Mouse (Mus musculus) adrenal gland, adult 18-20 months (tissue): ENCODE results near the gene Fat3. TPM values are rescaled to one million over a fixed set of nuclear protein-coding genes. Genes with fewer than 3 reads are reported as not detected.

Experiments
- DNase-seq, 2 experiments: peaks; one replicate each; pipeline ENCODE4 v3.0.0; 2021 to 2022; ENCODE audit warnings: low spot score in 2 of 2
- total RNA-seq, 2 experiments: library from RNA; stranded (reverse); gene quantifications; 1 replicate in 1 of 2; 2 replicates in 1 of 2; pipeline ENCODE4 v1.2.3; 2021

Fat3 gene
- total RNA-seq, 2 experiments from 2014 or later, result 1.9 to 2.1 TPM

GRCm38 (mm10) chr9:16310855-16311848 is 189.9 kb downstream of the Fat3 start:
- no peak for DNase-seq

GRCm38 (mm10) chr9:16310305-16310704 is 190.8 kb downstream of the Fat3 start:
- DNase-seq, result no peak

GRCm38 (mm10) chr9:16307789-16308188 is 193.3 kb downstream of the Fat3 start:
- no peak for DNase-seq

- no peak for DNase-seq
Measured at GRCm38 (mm10) chr9:16306222-16306621, 194.9 kb downstream of the Fat3 start.

GRCm38 (mm10) chr9:16305396-16306086 is 195.5 kb downstream of the Fat3 start:
- no peak for DNase-seq

GRCm38 (mm10) chr9:16304949-16305348 is 196.1 kb downstream of the Fat3 start:
- no peak for DNase-seq

- DNase-seq, result no peak
Measured at GRCm38 (mm10) chr9:16302484-16302883, 198.6 kb downstream of the Fat3 start.

GRCm38 (mm10) chr9:16297935-16298334 is 203.2 kb downstream of the Fat3 start:
- DNase-seq, result no peak

- DNase-seq, result no peak
Measured at GRCm38 (mm10) chr9:16293928-16294806, 206.9 kb downstream of the Fat3 start.

GRCm38 (mm10) chr9:16292492-16292891 is 208.6 kb downstream of the Fat3 start:
- no peak for DNase-seq

GRCm38 (mm10) chr9:16290911-16291310 is 210.2 kb downstream of the Fat3 start:
- DNase-seq, result no peak

GRCm38 (mm10) chr9:16283033-16283432 is 218.1 kb downstream of the Fat3 start:
- DNase-seq, result no peak

- no peak for DNase-seq
Measured at GRCm38 (mm10) chr9:16282291-16282804, 218.7 kb downstream of the Fat3 start.

- no peak for DNase-seq
Measured at GRCm38 (mm10) chr9:16275589-16275988, 225.5 kb downstream of the Fat3 start.

GRCm38 (mm10) chr9:16274130-16274529 is 227.0 kb downstream of the Fat3 start:
- no peak for DNase-seq

GRCm38 (mm10) chr9:16272810-16273209 is 228.3 kb downstream of the Fat3 start:
- no peak for DNase-seq

GRCm38 (mm10) chr9:16270768-16271114 is 230.3 kb downstream of the Fat3 start:
- DNase-seq, result no peak

- DNase-seq, result no peak
Measured at GRCm38 (mm10) chr9:16270056-16270767, 230.9 kb downstream of the Fat3 start.

- DNase-seq, result no peak
Measured at GRCm38 (mm10) chr9:16265519-16265918, 235.6 kb downstream of the Fat3 start.

GRCm38 (mm10) chr9:16257241-16257840 is 243.7 kb downstream of the Fat3 start:
- DNase-seq, result no peak
